Comparison of ENCODE assay signal across 20 mouse cellular contexts in genomic region chr6:30035112-30035511, GRCm38 (mm10).
"Had no signal": no experiment of that assay in that cellular context is flagged by ENCODE, and none has a peak within 500 bp of the region (broad histone marks: within the 10 kb centered on the region; RNA-seq: fewer than 3 reads in every experiment).

No protein-coding gene starts in this region.

- H3K4me3 ChIP-seq: kidney, embryonic 15.5 days; lung, embryonic 15.5 days; myocyte; neural tube, embryonic 13.5 days had no signal

- H3K9me3 ChIP-seq: kidney, embryonic 15.5 days; lung, embryonic 15.5 days; neural tube, embryonic 13.5 days had no signal

- ATAC-seq: intestine, postnatal 0 days had no signal

- H3K9ac ChIP-seq: kidney, embryonic 15.5 days; liver, embryonic 14.5 days; lung, embryonic 15.5 days; neural tube, embryonic 13.5 days had no signal

- H3K27ac ChIP-seq: kidney, embryonic 15.5 days; liver, embryonic 14.5 days; lung, embryonic 15.5 days; macrophage; neural tube, embryonic 13.5 days had no signal

- DNase-seq: kidney, adult 2 months; kidney, postnatal 10 days; kidney, postnatal 36 days; layer of hippocampus, adult 9-11 months; lung, adult 18-20 months; lung, postnatal 14 days; midbrain, embryonic 14.5 days; retina, postnatal 1 day; right cerebral cortex, postnatal 25 days; spleen, adult 18-20 months; thymus, adult 18-20 months; thymus, postnatal 36 days had no signal

- H3K4me1 ChIP-seq: kidney, embryonic 15.5 days; lung, embryonic 15.5 days; neural tube, embryonic 13.5 days had no signal

- H3K27me3 ChIP-seq: kidney, embryonic 15.5 days; lung, embryonic 15.5 days; neural tube, embryonic 13.5 days had no signal

- H3K36me3 ChIP-seq: kidney, embryonic 15.5 days; lung, embryonic 15.5 days; neural tube, embryonic 13.5 days had no signal

- H3K4me2 ChIP-seq: kidney, embryonic 15.5 days; lung, embryonic 15.5 days; midbrain, embryonic 11.5 days; neural tube, embryonic 13.5 days had no signal
